Mouse (Mus musculus) heart, embryonic 14.5 days (tissue): ENCODE results near the gene Odr4. TPM values are rescaled to one million over a fixed set of nuclear protein-coding genes. Genes with fewer than 3 reads are reported as not detected.

Experiments
- ATAC-seq: fragments of 200-750 bp; cut with Nextera tagmentation; 2 replicates; pipeline ENCODE4 v1.8.0; 2017; ENCODE audit warnings: low read depth, moderate TSS enrichment; ENCODE audit not compliant: insufficient number of reproducible peaks, insufficient read depth, low FRiP score
- H3K27ac ChIP-seq, 2 experiments: fragments of 200-500 bp in 1 of 2; fragments of 300-500 bp in 1 of 2; sonication (generic) in 1 of 2; replicated peaks in 1 of 2; 2 replicates each; pipeline ENCODE4 v1.5.1; 2012 to 2014; ENCODE audit warnings: low read depth in 2 of 2, low read length in 2 of 2, control low read depth in 1 of 2, mild to moderate bottlenecking in 1 of 2, mixed read lengths in 1 of 2; ENCODE audit not compliant: control insufficient read depth in 1 of 2, insufficient read depth in 1 of 2
- H3K27me3 ChIP-seq: fragments of 300-500 bp; sonication (generic); 2 replicates; pipeline ENCODE4 v1.6.1; 2014; ENCODE audit warnings: mild to moderate bottlenecking, low read length, control low read depth; ENCODE audit not compliant: control insufficient read depth, insufficient read depth
- H3K36me3 ChIP-seq: fragments of 300-500 bp; sonication (generic); 2 replicates; pipeline ENCODE4 v1.6.1; 2014; ENCODE audit warnings: mild to moderate bottlenecking, control low read depth, low read length, mixed read lengths; ENCODE audit not compliant: control insufficient read depth, insufficient read depth
- H3K4me1 ChIP-seq, 2 experiments: fragments of 200-500 bp in 1 of 2; fragments of 300-500 bp in 1 of 2; sonication (generic) in 1 of 2; 2 replicates each; pipeline ENCODE4 v1.6.1; 2012 to 2014; ENCODE audit warnings: low read length in 2 of 2, control low read depth in 1 of 2, mixed read lengths in 1 of 2; ENCODE audit not compliant: control insufficient read depth in 2 of 2, insufficient read depth in 2 of 2
- H3K4me2 ChIP-seq: fragments of 300-500 bp; sonication (generic); 2 replicates; pipeline ENCODE4 v1.6.1; 2014; ENCODE audit warnings: mild to moderate bottlenecking, low read length
- H3K4me3 ChIP-seq, 2 experiments: fragments of 200-500 bp in 1 of 2; fragments of 300-500 bp in 1 of 2; sonication (generic) in 1 of 2; 2 replicates each; pipeline ENCODE4 v1.5.1; 2012 to 2014; ENCODE audit warnings: low read length in 2 of 2, mild to moderate bottlenecking in 2 of 2, control low read depth in 1 of 2, low read depth in 1 of 2, moderate library complexity in 1 of 2; ENCODE audit not compliant: control insufficient read depth in 1 of 2, insufficient read depth in 1 of 2
- H3K9ac ChIP-seq: fragments of 300-500 bp; sonication (generic); 2 replicates; pipeline ENCODE4 v1.6.1; 2014; ENCODE audit warnings: mild to moderate bottlenecking, low read length
- H3K9me3 ChIP-seq: fragments of 300-500 bp; sonication (generic); 2 replicates; pipeline ENCODE4 v1.6.1; 2016; ENCODE audit warnings: low read length, control low read depth; ENCODE audit not compliant: control insufficient read depth
- WGBS: fragments of 180-500 bp; shearing (Covaris S2); extraction: QIAGEN DNeasy Blood & Tissue Kit; methylation state at CpG from one replicate; pipeline ENCODE4 v1.1.7; 2014; 5-methylcytosine and 5-hydroxymethylcytosine counted together
- polyA plus RNA-seq: library from polyadenylated mRNA; unstranded; fragments of >200 nt; fragmentation: Nextera tagmentation; extraction: Ambion mirVana; gene quantifications from 2 replicates; pipeline ENCODE4 v1.2.1, GENCODE M21; 2014

Gene Odr4
- polyA plus RNA-seq, 1 experiment from 2014 or later, result 43.1 TPM

GRCm38 (mm10) chr1:150409996-150410395 is 17.1 kb upstream of the Odr4 start:
- no peak for ATAC-seq
- 95% methylated on average over 6 of the region's 6 CpGs for WGBS

GRCm38 (mm10) chr1:150407285-150407684 is 14.4 kb upstream of the Odr4 start:
- no peak for ATAC-seq
- WGBS, result 45% methylated on average over 9 of the region's 9 CpGs

More at GRCm38 (mm10) chr1:150409996-150410395, 17.1 kb upstream of the Odr4 start:
- Histone ChIP-seq H3K4me2 (no peak overlapping the region), H3K27me3 (no peaks in the 10 kb centered on the region), H3K9me3 (no peaks in the 10 kb centered on the region), H3K36me3 (peaks cover 94% of the 10 kb centered on the region), H3K27ac (no peak overlapping the region), H3K9ac (no peak overlapping the region), H3K4me1 (no peaks in the 10 kb centered on the region), H3K4me3 (no peak overlapping the region)

GRCm38 (mm10) chr1:150404555-150404954 is 11.7 kb upstream of the Odr4 start:
- WGBS, result 45% methylated on average over 3 of the region's 3 CpGs
- H3K27ac ChIP-seq, result no peak overlapping the region
- no peak overlapping the region for H3K4me2 ChIP-seq
- H3K9me3 ChIP-seq, result no peaks in the 10 kb centered on the region
- no peaks in the 10 kb centered on the region for H3K27me3 ChIP-seq
- peaks cover 87% of the 10 kb centered on the region for H3K36me3 ChIP-seq
- H3K9ac ChIP-seq, result no peak overlapping the region
- ATAC-seq, result no peak
- H3K4me3 ChIP-seq, result no peak overlapping the region
- H3K4me1 ChIP-seq, result no peaks in the 10 kb centered on the region

More at GRCm38 (mm10) chr1:150407285-150407684, 14.4 kb upstream of the Odr4 start:
- H3K27ac ChIP-seq, result no peak overlapping the region
- no peaks in the 10 kb centered on the region for H3K27me3 ChIP-seq
- H3K36me3 ChIP-seq, result peaks cover 90% of the 10 kb centered on the region
- H3K4me2 ChIP-seq, result no peak overlapping the region
- H3K4me3 ChIP-seq, result no peak overlapping the region
- no peaks in the 10 kb centered on the region for H3K9me3 ChIP-seq
- no peaks in the 10 kb centered on the region for H3K4me1 ChIP-seq
- no peak overlapping the region for H3K9ac ChIP-seq

- Histone ChIP-seq H3K4me1 (no peaks in the 10 kb centered on the region), H3K4me2 (no peak overlapping the region), H3K9ac (no peak overlapping the region), H3K9me3 (no peaks in the 10 kb centered on the region), H3K36me3 (peaks cover 86% of the 10 kb centered on the region), H3K27ac (no peak overlapping the region), H3K27me3 (no peaks in the 10 kb centered on the region), H3K4me3 (no peak overlapping the region)
- 90% methylated on average over 3 of the region's 3 CpGs for WGBS
- no peak for ATAC-seq
These were observed 11.0 kb upstream of the Odr4 start for GRCm38 (mm10) chr1:150403914-150404313.

GRCm38 (mm10) chr1:150396001-150396400 is 3.1 kb upstream of the Odr4 start:
- Histone ChIP-seq H3K27me3 (no peaks in the 10 kb centered on the region), H3K4me2 (no peak overlapping the region), H3K9ac (no peak overlapping the region), H3K9me3 (no peaks in the 10 kb centered on the region), H3K4me3 (no peak overlapping the region), H3K36me3 (peaks cover 52% of the 10 kb centered on the region), H3K4me1 (peaks cover 0 to 8% of the 10 kb centered on the region in 2 experiments; a peak in 3 of 4 replicates), H3K27ac (no peak overlapping the region)
- no peak for ATAC-seq
- 86% methylated on average over 3 of the region's 3 CpGs for WGBS

- peak overlapping the region; percentile 85 to 94 for H3K27ac ChIP-seq
- H3K36me3 ChIP-seq, result peaks cover 47% of the 10 kb centered on the region
- H3K27me3 ChIP-seq, result no peaks in the 10 kb centered on the region
- peak; percentile 22 for ATAC-seq
- H3K9me3 ChIP-seq, result no peaks in the 10 kb centered on the region
- peak overlapping the region; percentile 78 to 95 for H3K4me3 ChIP-seq
- peak overlapping the region; percentile 84 for H3K9ac ChIP-seq
- peaks cover 0 to 8% of the 10 kb centered on the region in 2 experiments; a peak in 3 of 4 replicates for H3K4me1 ChIP-seq
- WGBS, result under 1% methylated on average over 23 of the region's 27 CpGs
- H3K4me2 ChIP-seq, result peak overlapping the region; percentile 70
These were observed 590 bp upstream of the Odr4 start for GRCm38 (mm10) chr1:150393488-150393852.

- Histone ChIP-seq H3K27ac (peak overlapping the region; percentile 96 to 97), H3K4me3 (peak overlapping the region; percentile 78 to 95), H3K27me3 (no peaks in the 10 kb centered on the region), H3K4me1 (peaks cover 0 to 8% of the 10 kb centered on the region in 2 experiments; a peak in 3 of 4 replicates), H3K4me2 (peak overlapping the region; percentile 80), H3K9ac (peak overlapping the region; percentile 92), H3K9me3 (no peaks in the 10 kb centered on the region), H3K36me3 (peaks cover 51% of the 10 kb centered on the region)
- 18% methylated on average over 11 of the region's 11 CpGs for WGBS
- ATAC-seq, result peak; percentile 0; the same call in 1 of the 2 replicates
These were observed 796 bp downstream of the Odr4 start for GRCm38 (mm10) chr1:150391931-150392637.
